Mouse (Mus musculus) testis, adult 2 months (tissue): ENCODE data around the gene Gm13288.
"Not testable (repeated sequence)": the region's sequence is repeated elsewhere in the genome, so short reads cannot be mapped to it uniquely, and the experiment has no call there.

Experiments
- CTCF ChIP-seq: fragments of 200-500 bp; IDR thresholded peaks from 2 replicates; pipeline ENCODE4 v1.5.1; 2012; ENCODE audit warnings: low read depth, mild to moderate bottlenecking, inconsistent platforms, low read length, moderate library complexity; ENCODE audit not compliant: control insufficient read depth, insufficient read depth, insufficient replicate concordance
- POLR2A ChIP-seq: fragments of 200-500 bp; IDR thresholded peaks from 2 replicates; pipeline ENCODE4 v1.6.1; 2012; ENCODE audit warnings: low read depth, mild to moderate bottlenecking, inconsistent platforms, low read length, moderate library complexity; ENCODE audit not compliant: control insufficient read depth

GRCm38 (mm10) chr4:88761776-88762175 lies 43.6 kb upstream of the Gm13288 start:
- not testable (repeated sequence) for TF ChIP-seq CTCF, POLR2A
